ENCODE assay signal across 9 mouse cellular contexts in genomic region chr17:80982412-80982787, GRCm38 (mm10). TPM values are rescaled to one million over a fixed set of nuclear protein-coding genes. Genes with fewer than 3 reads are reported as not detected.
A peak's percentile ranks its signal among the peaks of the same experiment; 100 is the strongest.
DNase-seq lines count a peak whose midpoint lies in the region; ATAC-seq and TF ChIP-seq lines count a peak whose summit lies in the region.
"Had no signal": no experiment of that assay in that cellular context is flagged by ENCODE, and none has a peak within 500 bp of the region (broad histone marks: within the 10 kb centered on the region; RNA-seq: fewer than 3 reads in every experiment).

No protein-coding gene starts in this region.

- H3K4me3 ChIP-seq in layer of hippocampus, adult 2 months: peak overlapping the region; percentile 23
- H3K4me3 ChIP-seq in lung, embryonic 14.5 days (ENCODE audit: low read depth, low read length): no peak overlapping the region

- TF ChIP-seq CTCF in layer of hippocampus, adult 2 months (conservative IDR thresholded peaks at IDR 0.05): peak; percentile 97
- TF ChIP-seq CTCF in lung, embryonic 14.5 days (IDR thresholded peaks at IDR 0.05; ENCODE audit: low read depth): peak; percentile 94

- H3K9ac ChIP-seq in lung, embryonic 14.5 days: no peak overlapping the region

- H3K27ac ChIP-seq in layer of hippocampus, adult 2 months: peak overlapping the region; percentile 92
- H3K27ac ChIP-seq in lung, embryonic 14.5 days (ENCODE audit: low read depth): no peak overlapping the region

- no peak overlapping the region for H3K4me2 ChIP-seq in lung, embryonic 14.5 days

- no peaks in the 10 kb centered on the region for H3K9me3 ChIP-seq in lung, embryonic 14.5 days (ENCODE audit: low read depth, low read length)

- no peaks in the 10 kb centered on the region for H3K27me3 ChIP-seq in lung, embryonic 14.5 days (ENCODE audit: insufficient read depth, low read length)

- ATAC-seq in hematopoietic stem cell, adult 5-6 weeks (replicated peaks in 1 of 2; ENCODE audit: insufficient read depth in 1 of 2, low FRiP score in 2 of 2, low TSS enrichment in 1 of 2, low read depth in 1 of 2, poor library complexity in 2 of 2, severe bottlenecking in 2 of 2): peak; percentile 67 to 72
- ATAC-seq in lung, embryonic 14.5 days (ENCODE audit: insufficient read depth): peak; percentile 61; the same call in 1 of the 2 replicates

- WGBS in lung, embryonic 14.5 days: 12% methylated on average over 8 of the region's 8 CpGs

- peak; percentile 76 for DNase-seq in R1 (ENCODE audit: low read depth, low spot score)
- DNase-seq in cerebellum, adult 18-20 months: peak; percentile 95
- DNase-seq in forelimb bud, embryonic 11.5 days (ENCODE audit: low read depth, low spot score): peak; percentile 89
- DNase-seq in layer of hippocampus, adult 2 months (ENCODE audit: low spot score in 2 of 2): peak; percentile 93 to 95
- DNase-seq in lung, embryonic 14.5 days: peak; percentile 91
- DNase-seq in ovary, postnatal 10 days (ENCODE audit: low spot score): peak; percentile 58
- peak; percentile 57 to 58 for DNase-seq in urinary bladder, postnatal 36 days (ENCODE audit: low spot score in 2 of 2)

- no peaks in the 10 kb centered on the region for H3K4me1 ChIP-seq in lung, embryonic 14.5 days (ENCODE audit: insufficient read depth)

- no peaks in the 10 kb centered on the region for H3K36me3 ChIP-seq in lung, embryonic 14.5 days (ENCODE audit: insufficient read depth)

RNA-seq across cellular contexts. Expression of gene Tmem178, which starts 38.0 kb away (rescaled TPM):
- not detected in 2 replicates for total RNA-seq in hematopoietic stem cell, adult 5-6 weeks (2017)
- 100 to 1,000 TPM; 101 to 111 TPM for total RNA-seq in layer of hippocampus, adult 2 months (2021)
- polyA plus RNA-seq in lung, embryonic 14.5 days (2014; fragmentation: Nextera tagmentation; extraction: Ambion mirVana): 13.6 and 14.5 TPM in 2 replicates
- total RNA-seq: neutrophil, adult 5-6 weeks had no signal

Comparison
In these comparisons a context has a peak if more than half of its experiments do, and no peak if none do; other contexts are left out.
1. RNA of gene Tmem178, which starts 38.0 kb away (total RNA-seq): 101 to 111 TPM in layer of hippocampus, adult 2 months; not detected in hematopoietic stem cell, adult 5-6 weeks; every median in the first group is over 100 times any median in the second.
2. Peak in every context shown above with its lines, with median percentiles within 50 percentile points of each other: DNase-seq.